Mouse (Mus musculus) liver, embryonic 12.5 days (tissue): ENCODE measurements around the gene Ube2z. TPM values are rescaled to one million over a fixed set of nuclear protein-coding genes. Genes with fewer than 3 reads are reported as not detected.
A peak's percentile ranks its signal among the peaks of the same experiment; 100 is the strongest.

Experiments used
- ATAC-seq: fragments of 200-750 bp; cut with Nextera tagmentation; 2 replicates; pipeline ENCODE4 v1.8.0; 2017; ENCODE audit warnings: moderate number of reproducible peaks, mild to moderate bottlenecking, moderate library complexity
- H3K27ac ChIP-seq: fragments of 300-500 bp; sonication (generic); 2 replicates; pipeline ENCODE4 v1.5.1; 2016; ENCODE audit warnings: mild to moderate bottlenecking
- H3K27me3 ChIP-seq: fragments of 300-500 bp; sonication (generic); replicated peaks from 2 replicates; pipeline ENCODE4 v1.6.1; 2016; ENCODE audit warnings: mild to moderate bottlenecking, moderate library complexity
- H3K36me3 ChIP-seq: fragments of 300-500 bp; sonication (generic); 2 replicates; pipeline ENCODE4 v1.6.1; 2016; ENCODE audit warnings: mild to moderate bottlenecking, moderate library complexity
- H3K4me1 ChIP-seq: fragments of 300-500 bp; sonication (generic); 2 replicates; pipeline ENCODE4 v1.6.1; 2016
- H3K4me2 ChIP-seq: fragments of 300-500 bp; sonication (generic); 2 replicates; pipeline ENCODE4 v1.6.1; 2016; ENCODE audit warnings: mild to moderate bottlenecking, moderate library complexity
- H3K4me3 ChIP-seq: fragments of 300-500 bp; sonication (generic); 2 replicates; pipeline ENCODE4 v1.5.1; 2016; ENCODE audit warnings: mild to moderate bottlenecking, moderate library complexity
- H3K9ac ChIP-seq: fragments of 300-500 bp; sonication (generic); 2 replicates; pipeline ENCODE4 v1.6.1; 2016; ENCODE audit warnings: mild to moderate bottlenecking, moderate library complexity
- H3K9me3 ChIP-seq: fragments of 300-500 bp; sonication (generic); replicated peaks from 2 replicates; pipeline ENCODE4 v1.6.1; 2016; ENCODE audit warnings: mild to moderate bottlenecking, moderate library complexity
- WGBS: fragments of 180-500 bp; shearing (Covaris S2); methylation state at CpG from one replicate; pipeline ENCODE4 v1.1.7; 2016; ENCODE audit not compliant: insufficient replicate concordance; 5-methylcytosine and 5-hydroxymethylcytosine counted together
- polyA plus RNA-seq: library from polyadenylated mRNA; unstranded; fragments of >200 nt; fragmentation: Nextera tagmentation; extraction: Ambion mirVana; gene quantifications from 2 replicates; pipeline ENCODE4 v1.2.1, GENCODE M21; 2016

The Ube2z gene
- polyA plus RNA-seq, 1 experiment from 2014 or later, result 26.4 TPM

- peak overlapping the region; percentile 84 for H3K4me2 ChIP-seq
- no peaks in the 10 kb centered on the region for H3K27me3 ChIP-seq
- H3K9me3 ChIP-seq, result no peaks in the 10 kb centered on the region
- peak overlapping the region; percentile 50 for H3K9ac ChIP-seq
- peaks cover 19% of the 10 kb centered on the region for H3K36me3 ChIP-seq
- peak overlapping the region; percentile 62; the same call in 1 of the 2 replicates for H3K27ac ChIP-seq
- ATAC-seq, result no peak
- peaks cover 35% of the 10 kb centered on the region for H3K4me1 ChIP-seq
- WGBS, result 55% methylated on average over 13 of the region's 13 CpGs
- H3K4me3 ChIP-seq, result peak overlapping the region; percentile 74
Measured at GRCm38 (mm10) chr11:96076221-96077105, 11.3 kb upstream of the Ube2z start.

- H3K27me3 ChIP-seq, result no peaks in the 10 kb centered on the region
- H3K9me3 ChIP-seq, result no peaks in the 10 kb centered on the region
- WGBS, result under 1% methylated on average over 37 of the region's 37 CpGs
- peak within 1 kb of the TSS; percentile 84 for H3K4me2 ChIP-seq
- H3K9ac ChIP-seq, result peak within 1 kb of the TSS; percentile 82
- H3K36me3 ChIP-seq, result peaks cover 27% of the 10 kb centered on the region
- H3K27ac ChIP-seq, result peak within 1 kb of the TSS; percentile 82
- peak; percentile 92 for ATAC-seq
- peaks cover 43% of the 10 kb centered on the region for H3K4me1 ChIP-seq
- H3K4me3 ChIP-seq, result peak within 1 kb of the TSS; percentile 74
Measured at GRCm38 (mm10) chr11:96075509-96076220, 10.5 kb upstream of the Ube2z start, which contains the start of gene Atp5g1. TSS of gene Atp5g1 (minus strand) at chr11:96075670.

DNA sequence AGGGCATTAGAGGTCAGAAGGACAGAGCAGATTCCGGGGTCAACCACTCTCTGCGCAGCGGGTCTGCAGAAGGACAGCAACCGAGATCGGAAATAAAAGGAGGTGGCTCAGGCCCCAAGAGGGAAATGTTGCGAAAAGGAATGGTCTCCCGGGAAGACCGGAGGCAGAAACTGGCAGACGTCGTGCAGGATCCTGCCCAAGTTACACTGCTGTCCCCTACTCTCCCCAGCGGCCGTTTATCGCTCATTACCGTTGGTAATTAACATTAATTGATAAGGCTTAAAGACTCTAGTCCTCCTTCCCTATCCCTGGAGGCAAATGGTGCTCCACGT lies 10.0 kb upstream of the Ube2z start:
- WGBS, result 0% methylated on average over 15 of the region's 15 CpGs
- no peaks in the 10 kb centered on the region for H3K27me3 ChIP-seq
- H3K9me3 ChIP-seq, result no peaks in the 10 kb centered on the region
- peaks cover 32% of the 10 kb centered on the region for H3K36me3 ChIP-seq
- H3K9ac ChIP-seq, result peak overlapping the region; percentile 82
- peak; percentile 41 for ATAC-seq
- peaks cover 44% of the 10 kb centered on the region for H3K4me1 ChIP-seq
- H3K4me3 ChIP-seq, result peak overlapping the region; percentile 74
- peak overlapping the region; percentile 82 for H3K27ac ChIP-seq
- H3K4me2 ChIP-seq, result peak overlapping the region; percentile 84

GRCm38 (mm10) chr11:96074351-96075176 lies 9.4 kb upstream of the Ube2z start:
- peaks cover 44% of the 10 kb centered on the region for H3K4me1 ChIP-seq
- H3K27ac ChIP-seq, result peak overlapping the region; percentile 82
- H3K36me3 ChIP-seq, result peaks cover 38% of the 10 kb centered on the region
- H3K9me3 ChIP-seq, result no peaks in the 10 kb centered on the region
- peak overlapping the region; percentile 84 for H3K4me2 ChIP-seq
- WGBS, result 11% methylated on average over 17 of the region's 17 CpGs
- peak overlapping the region; percentile 82 for H3K9ac ChIP-seq
- ATAC-seq, result no peak
- H3K27me3 ChIP-seq, result no peaks in the 10 kb centered on the region
- peak overlapping the region; percentile 74 for H3K4me3 ChIP-seq

DNA sequence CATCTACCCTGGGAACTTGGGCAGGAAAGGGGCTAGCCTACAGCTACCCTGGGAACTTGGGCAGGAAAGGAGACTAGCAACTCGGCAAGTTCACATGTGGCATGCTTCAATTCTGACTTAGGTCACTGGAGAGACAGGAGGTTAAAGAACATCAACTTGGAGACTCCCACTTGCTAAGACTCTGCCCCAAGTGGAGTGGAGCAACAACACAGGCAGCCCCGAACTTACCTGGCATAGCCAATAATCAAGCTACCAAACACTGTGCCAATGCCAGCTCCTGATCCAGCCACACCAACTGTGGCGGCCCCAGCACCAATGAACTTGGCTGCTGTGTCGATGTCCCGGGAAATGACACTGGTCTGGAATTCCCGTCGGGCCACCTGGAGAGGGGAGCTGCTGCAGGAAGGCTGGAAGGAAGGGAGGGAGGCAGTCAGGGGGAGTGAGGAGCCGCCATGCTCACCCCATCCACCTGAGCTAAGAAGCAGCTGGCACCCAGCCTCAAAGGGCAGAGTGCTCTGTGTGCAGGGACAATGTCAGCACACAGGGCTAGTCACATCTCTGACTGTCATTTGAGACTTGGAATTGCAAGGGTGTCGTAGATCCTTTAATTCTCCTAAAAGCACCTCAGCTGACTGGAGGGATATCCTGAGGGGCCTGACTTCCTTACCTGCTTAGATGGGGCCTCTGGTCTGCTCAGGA lies 8.3 kb upstream of the Ube2z start:
- WGBS, result 83% methylated on average over 9 of the region's 9 CpGs
- 0 out of 2 replicates have a peak overlapping the region, but pooled peaks have one; percentile 51 for H3K27ac ChIP-seq

DNA sequence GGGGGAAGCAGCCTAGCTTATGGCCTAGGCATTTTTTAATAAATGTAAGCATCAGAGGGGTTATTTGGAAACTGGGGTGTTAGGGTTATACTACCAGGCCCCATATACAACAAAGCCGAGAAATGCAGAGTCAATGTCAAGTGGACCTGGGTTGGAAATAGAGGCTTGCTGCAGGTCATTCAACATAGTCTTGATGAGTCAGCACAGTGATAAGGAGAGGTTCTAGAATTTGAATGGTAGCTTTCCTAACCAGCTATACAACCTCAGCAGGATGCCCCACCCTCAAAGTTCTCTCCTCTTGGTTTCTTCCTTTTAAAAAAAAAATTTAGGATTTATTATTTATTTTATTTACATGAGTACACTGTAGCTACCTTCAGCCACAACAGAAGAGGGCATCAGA lies 5.8 kb upstream of the Ube2z start:
- H3K9me3 ChIP-seq, result no peaks in the 10 kb centered on the region
- H3K4me1 ChIP-seq, result peaks cover 37% of the 10 kb centered on the region
- ATAC-seq, result no peak
- no peak overlapping the region for H3K4me2 ChIP-seq
- peak overlapping the region; percentile 59; the same call in 1 of the 2 replicates for H3K27ac ChIP-seq
- WGBS, result 69% methylated on average over 1 of the region's 1 CpGs
- peaks cover 42% of the 10 kb centered on the region for H3K36me3 ChIP-seq
- H3K27me3 ChIP-seq, result no peaks in the 10 kb centered on the region
- H3K9ac ChIP-seq, result no peak overlapping the region
- no peak overlapping the region for H3K4me3 ChIP-seq

More for the DNA sequence above, 8.3 kb upstream of the Ube2z start:
- H3K4me3 ChIP-seq, result peak overlapping the region; percentile 74
- ATAC-seq, result no peak
- H3K9me3 ChIP-seq, result no peaks in the 10 kb centered on the region
- H3K36me3 ChIP-seq, result peaks cover 42% of the 10 kb centered on the region
- H3K4me1 ChIP-seq, result peaks cover 44% of the 10 kb centered on the region
- H3K27me3 ChIP-seq, result no peaks in the 10 kb centered on the region
- H3K9ac ChIP-seq, result peak overlapping the region; percentile 82; the same call in 1 of the 2 replicates
- H3K4me2 ChIP-seq, result peak overlapping the region; percentile 84

GRCm38 (mm10) chr11:96070353-96070752 lies 5.2 kb upstream of the Ube2z start:
- H3K9me3 ChIP-seq, result no peaks in the 10 kb centered on the region
- no peak overlapping the region for H3K4me3 ChIP-seq
- whole genome bisulfite sequencing, result 88% methylated on average over 7 of the region's 7 CpGs
- ATAC-seq, result no peak
- peaks cover 43% of the 10 kb centered on the region for H3K4me1 ChIP-seq
- peaks cover 42% of the 10 kb centered on the region for H3K36me3 ChIP-seq
- no peak overlapping the region for H3K9ac ChIP-seq
- no peaks in the 10 kb centered on the region for H3K27me3 ChIP-seq
- no peak overlapping the region for H3K4me2 ChIP-seq
- H3K27ac ChIP-seq, result no peak overlapping the region

GRCm38 (mm10) chr11:96068231-96068630 lies 3.0 kb upstream of the Ube2z start:
- Histone ChIP-seq H3K9ac (no peak overlapping the region), H3K36me3 (peaks cover 37% of the 10 kb centered on the region), H3K4me2 (no peak overlapping the region), H3K27ac (no peak overlapping the region), H3K4me1 (peaks cover 36% of the 10 kb centered on the region), H3K4me3 (no peak overlapping the region), H3K9me3 (no peaks in the 10 kb centered on the region), H3K27me3 (no peaks in the 10 kb centered on the region)
- 67% methylated on average over 5 of the region's 5 CpGs for WGBS
- no peak for ATAC-seq

GRCm38 (mm10) chr11:96064521-96065214 lies 520 bp downstream of the Ube2z start:
- peak overlapping the region; percentile 87 for H3K4me3 ChIP-seq
- peak overlapping the region; percentile 87 for H3K27ac ChIP-seq
- H3K36me3 ChIP-seq, result peaks cover 43% of the 10 kb centered on the region
- peak overlapping the region; percentile 90 for H3K4me2 ChIP-seq
- no peaks in the 10 kb centered on the region for H3K27me3 ChIP-seq
- under 1% methylated on average over 44 of the region's 64 CpGs for WGBS
- peaks cover 39% of the 10 kb centered on the region for H3K4me1 ChIP-seq
- H3K9ac ChIP-seq, result peak overlapping the region; percentile 93
- no peaks in the 10 kb centered on the region for H3K9me3 ChIP-seq
- ATAC-seq, result peak; percentile 75

DNA sequence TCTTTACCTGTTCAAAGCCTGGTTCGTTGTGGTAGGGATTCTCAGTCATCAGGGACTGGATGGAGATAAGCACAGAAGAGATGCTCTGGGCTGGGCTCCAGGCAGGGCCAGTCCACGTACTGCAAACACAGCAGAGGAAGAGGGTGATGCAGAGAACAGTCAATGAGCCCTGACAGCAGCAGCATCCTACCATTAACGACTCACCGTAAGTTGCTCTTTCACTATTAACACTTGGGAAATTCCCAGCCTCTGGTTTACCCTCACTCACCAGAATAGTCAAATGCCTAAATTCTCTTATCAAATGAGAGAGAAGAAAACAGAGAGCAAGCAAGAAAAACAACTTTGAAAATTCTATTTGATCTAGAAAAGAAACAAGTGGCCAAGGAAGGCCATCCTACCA lies 6.9 kb downstream of the Ube2z start:
- Histone ChIP-seq H3K4me2 (no peak overlapping the region), H3K27me3 (no peaks in the 10 kb centered on the region), H3K4me1 (peaks cover 19% of the 10 kb centered on the region), H3K9me3 (no peaks in the 10 kb centered on the region), H3K27ac (no peak overlapping the region), H3K36me3 (peaks cover 97% of the 10 kb centered on the region), H3K4me3 (no peak overlapping the region), H3K9ac (no peak overlapping the region)
- ATAC-seq, result no peak
- 84% methylated on average over 4 of the region's 4 CpGs for WGBS
